Mouse (Mus musculus) kidney, adult 11 months (tissue): Measurements from ENCODE around the gene Agap1.
A peak's percentile ranks its signal among the peaks of the same experiment; 100 is the strongest.

Experiments used
- DNase-seq: peaks from one replicate; pipeline ENCODE4 v3.0.0; 2022

The Agap1 gene

GRCm38 (mm10) chr1:89454196-89455123 lies at the start of gene Agap1:
Agap1 (plus strand) TSS chr1:89454806.
- DNase-seq: peak; percentile 95

- DNase-seq: peak; percentile 20
Observed at GRCm38 (mm10) chr1:89405991-89406390, 48.6 kb upstream of the Agap1 start.

- DNase-seq: no peak
Observed at GRCm38 (mm10) chr1:89407986-89408385, 46.6 kb upstream of the Agap1 start.

- DNase-seq: peak; percentile 81
Observed at GRCm38 (mm10) chr1:89413122-89413521, 41.5 kb upstream of the Agap1 start.

GRCm38 (mm10) chr1:89414563-89414962 lies 40.0 kb upstream of the Agap1 start:
- no peak for DNase-seq

GRCm38 (mm10) chr1:89416929-89417328 lies 37.7 kb upstream of the Agap1 start:
- no peak for DNase-seq

GRCm38 (mm10) chr1:89420642-89421041 lies 34.0 kb upstream of the Agap1 start:
- DNase-seq: no peak

GRCm38 (mm10) chr1:89421401-89421800 lies 33.2 kb upstream of the Agap1 start:
- DNase-seq: peak; percentile 76

- DNase-seq: peak; percentile 65
Observed at GRCm38 (mm10) chr1:89424563-89424962, 30.0 kb upstream of the Agap1 start.

GRCm38 (mm10) chr1:89426137-89426536 lies 28.5 kb upstream of the Agap1 start:
- no peak for DNase-seq

- DNase-seq: no peak
Observed at GRCm38 (mm10) chr1:89428671-89429070, 25.9 kb upstream of the Agap1 start.

- peak; percentile 18 for DNase-seq
Observed at GRCm38 (mm10) chr1:89429946-89430640, 24.5 kb upstream of the Agap1 start.

GRCm38 (mm10) chr1:89439351-89439750 lies 15.3 kb upstream of the Agap1 start:
- no peak for DNase-seq

- no peak for DNase-seq
Observed at GRCm38 (mm10) chr1:89441236-89441897, 13.2 kb upstream of the Agap1 start.

- DNase-seq: no peak
Observed at GRCm38 (mm10) chr1:89443512-89443911, 11.1 kb upstream of the Agap1 start.

GRCm38 (mm10) chr1:89444014-89444413 lies 10.6 kb upstream of the Agap1 start:
- DNase-seq: no peak

- no peak for DNase-seq
Observed at GRCm38 (mm10) chr1:89450139-89450538, 4.5 kb upstream of the Agap1 start.

- DNase-seq: no peak
Observed at GRCm38 (mm10) chr1:89452138-89452537, 2.5 kb upstream of the Agap1 start.

- DNase-seq: no peak
Observed at GRCm38 (mm10) chr1:89453666-89454065, 940 bp upstream of the Agap1 start.

- DNase-seq: no peak
Observed at GRCm38 (mm10) chr1:89455421-89456091, 950 bp downstream of the Agap1 start.

GRCm38 (mm10) chr1:89456456-89456855 lies 1.9 kb downstream of the Agap1 start:
- DNase-seq: peak; percentile 84

- DNase-seq: peak; percentile 63
Observed at GRCm38 (mm10) chr1:89457126-89458031, 2.8 kb downstream of the Agap1 start.
